Mouse (Mus musculus) forebrain, embryonic 13.5 days (tissue): ENCODE data around the gene Npm1. TPM values are rescaled to one million over a fixed set of nuclear protein-coding genes. Genes with fewer than 3 reads are reported as not detected.
A peak's percentile ranks its signal among the peaks of the same experiment; 100 is the strongest.

ENCODE experiments used
- ATAC-seq: fragments of 200-750 bp; cut with Nextera tagmentation; 2 replicates; pipeline ENCODE4 v1.8.0; 2017
- H3K27ac ChIP-seq: fragments of 300-500 bp; sonication (generic); 2 replicates; pipeline ENCODE4 v1.5.1; 2015; ENCODE audit warnings: inconsistent platforms, mild to moderate bottlenecking, moderate library complexity
- H3K27me3 ChIP-seq: fragments of 300-500 bp; sonication (generic); 2 replicates; pipeline ENCODE4 v1.6.1; 2015; ENCODE audit warnings: mild to moderate bottlenecking, inconsistent platforms
- H3K36me3 ChIP-seq: fragments of 300-500 bp; sonication (generic); 2 replicates; pipeline ENCODE4 v1.6.1; 2015; ENCODE audit warnings: mild to moderate bottlenecking, inconsistent platforms; ENCODE audit not compliant: poor library complexity, severe bottlenecking
- H3K4me1 ChIP-seq: fragments of 300-500 bp; sonication (generic); 2 replicates; pipeline ENCODE4 v1.6.1; 2015; ENCODE audit warnings: inconsistent platforms
- H3K4me2 ChIP-seq: fragments of 300-500 bp; sonication (generic); 2 replicates; pipeline ENCODE4 v1.6.1; 2015; ENCODE audit warnings: inconsistent platforms, mild to moderate bottlenecking, moderate library complexity
- H3K4me3 ChIP-seq: fragments of 300-500 bp; sonication (generic); 2 replicates; pipeline ENCODE4 v1.5.1; 2015; ENCODE audit warnings: mild to moderate bottlenecking, inconsistent platforms
- H3K9ac ChIP-seq: fragments of 300-500 bp; sonication (generic); 2 replicates; pipeline ENCODE4 v1.6.1; 2015; ENCODE audit warnings: mild to moderate bottlenecking, inconsistent platforms
- H3K9me3 ChIP-seq: fragments of 300-500 bp; sonication (generic); replicated peaks from 2 replicates; pipeline ENCODE4 v1.6.1; 2016; ENCODE audit warnings: inconsistent platforms
- WGBS: fragments of 180-500 bp; shearing (Covaris S2); methylation state at CpG from one replicate; pipeline ENCODE4 v1.1.7; 2015; 5-methylcytosine and 5-hydroxymethylcytosine counted together
- polyA plus RNA-seq: library from polyadenylated mRNA; unstranded; fragments of >200 nt; fragmentation: Nextera tagmentation; extraction: Ambion mirVana; gene quantifications from 2 replicates; pipeline ENCODE4 v1.2.1, GENCODE M21; 2015

The Npm1 gene
- polyA plus RNA-seq, 1 experiment from 2014 or later: 786 TPM

DNA sequence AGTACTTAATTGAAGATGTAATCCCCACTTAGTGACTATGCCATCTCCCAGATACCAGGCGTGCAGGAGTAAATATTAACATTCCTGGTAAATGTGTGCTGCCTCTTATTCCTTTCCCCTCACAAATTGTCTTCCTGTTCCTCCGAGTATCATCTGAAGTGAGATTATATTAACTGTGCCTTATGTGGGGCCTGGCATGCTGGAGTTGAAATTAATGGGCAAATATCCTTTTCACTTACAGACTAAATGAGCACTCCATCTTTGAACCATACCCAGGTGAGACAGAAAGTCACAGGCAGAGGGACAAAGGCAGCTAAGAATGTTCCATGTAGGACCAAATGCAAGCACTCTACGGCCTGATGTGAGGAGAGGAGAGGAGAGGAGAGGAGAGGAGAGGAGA lies 12.8 kb upstream of the Npm1 start:
- Histone ChIP-seq H3K27ac (no peak overlapping the region), H3K9me3 (no peaks in the 10 kb centered on the region), H3K4me2 (no peak overlapping the region), H3K4me1 (peaks cover 7% of the 10 kb centered on the region), H3K27me3 (peaks cover 42% of the 10 kb centered on the region), H3K4me3 (no peak overlapping the region), H3K36me3 (no peaks in the 10 kb centered on the region), H3K9ac (no peak overlapping the region)
- WGBS: 67% methylated on average over 3 of the region's 3 CpGs
- no peak for ATAC-seq

GRCm38 (mm10) chr11:33170489-33170888 lies 7.5 kb upstream of the Npm1 start:
- peaks cover 8% of the 10 kb centered on the region; the same call in 1 of the 2 replicates for H3K27me3 ChIP-seq
- H3K9ac ChIP-seq: no peak overlapping the region
- no peak overlapping the region for H3K27ac ChIP-seq
- WGBS: 11% methylated on average over 9 of the region's 9 CpGs
- no peak overlapping the region for H3K4me3 ChIP-seq
- H3K4me1 ChIP-seq: no peaks in the 10 kb centered on the region
- no peak overlapping the region for H3K4me2 ChIP-seq
- no peaks in the 10 kb centered on the region for H3K9me3 ChIP-seq
- H3K36me3 ChIP-seq: no peaks in the 10 kb centered on the region
- no peak for ATAC-seq

- peak overlapping the region; percentile 97 for H3K27ac ChIP-seq
- peak overlapping the region; percentile 94 for H3K4me2 ChIP-seq
- peaks cover 39% of the 10 kb centered on the region for H3K36me3 ChIP-seq
- WGBS: 2% methylated on average over 46 of the region's 53 CpGs
- H3K9me3 ChIP-seq: no peaks in the 10 kb centered on the region
- peak; percentile 68 for ATAC-seq
- peak overlapping the region; percentile 98 for H3K9ac ChIP-seq
- peaks cover 22% of the 10 kb centered on the region for H3K4me1 ChIP-seq
- H3K4me3 ChIP-seq: peak overlapping the region; percentile 98
- no peaks in the 10 kb centered on the region for H3K27me3 ChIP-seq
These were observed 602 bp downstream of the Npm1 start for GRCm38 (mm10) chr11:33162211-33162997.

GRCm38 (mm10) chr11:33159741-33160140 lies 3.3 kb downstream of the Npm1 start:
- Histone ChIP-seq H3K27me3 (no peaks in the 10 kb centered on the region), H3K4me3 (no peak overlapping the region), H3K9me3 (no peaks in the 10 kb centered on the region), H3K27ac (no peak overlapping the region), H3K4me2 (no peak overlapping the region), H3K36me3 (peaks cover 61% of the 10 kb centered on the region), H3K4me1 (peaks cover 22% of the 10 kb centered on the region), H3K9ac (no peak overlapping the region)
- 93% methylated on average over 3 of the region's 3 CpGs for WGBS
- ATAC-seq: no peak

- Histone ChIP-seq H3K36me3 (peaks cover 75% of the 10 kb centered on the region), H3K9ac (no peak overlapping the region), H3K4me1 (peaks cover 17% of the 10 kb centered on the region), H3K4me2 (no peak overlapping the region), H3K9me3 (no peaks in the 10 kb centered on the region), H3K27ac (no peak overlapping the region), H3K4me3 (no peak overlapping the region), H3K27me3 (no peaks in the 10 kb centered on the region)
- ATAC-seq: no peak
- WGBS: 80% methylated on average over 2 of the region's 2 CpGs
These were observed 5.4 kb downstream of the Npm1 start for GRCm38 (mm10) chr11:33157453-33158196.

GRCm38 (mm10) chr11:33156436-33157015 lies 6.5 kb downstream of the Npm1 start:
- no peak overlapping the region for H3K4me2 ChIP-seq
- H3K9me3 ChIP-seq: no peaks in the 10 kb centered on the region
- H3K27ac ChIP-seq: no peak overlapping the region
- ATAC-seq: no peak
- H3K36me3 ChIP-seq: peaks cover 85% of the 10 kb centered on the region
- no peak overlapping the region for H3K9ac ChIP-seq
- no peak overlapping the region for H3K4me3 ChIP-seq
- WGBS: 88% methylated on average over 4 of the region's 4 CpGs
- peaks cover 12% of the 10 kb centered on the region for H3K4me1 ChIP-seq
- H3K27me3 ChIP-seq: no peaks in the 10 kb centered on the region

DNA sequence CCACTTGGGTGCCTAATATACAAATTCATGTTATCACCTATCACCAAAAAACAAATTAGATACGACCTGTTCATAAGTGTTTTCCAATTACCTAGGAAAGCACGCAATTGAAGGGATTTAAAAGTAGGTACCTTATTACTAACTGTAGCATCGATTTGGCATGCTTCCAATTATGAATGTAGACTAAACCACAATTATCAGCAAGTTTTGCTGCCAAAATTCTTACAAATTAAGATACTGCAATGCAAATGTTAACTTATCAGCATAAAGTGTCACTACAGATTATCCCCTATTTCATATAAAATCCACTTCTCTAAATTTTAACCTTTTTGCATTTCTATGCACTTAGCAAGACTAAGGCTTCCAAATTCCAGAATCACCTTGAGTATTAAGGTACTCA lies 8.5 kb downstream of the Npm1 start:
- H3K9ac ChIP-seq: no peak overlapping the region
- no peaks in the 10 kb centered on the region for H3K4me1 ChIP-seq
- ATAC-seq: no peak
- H3K9me3 ChIP-seq: no peaks in the 10 kb centered on the region
- no peak overlapping the region for H3K4me3 ChIP-seq
- no peaks in the 10 kb centered on the region for H3K27me3 ChIP-seq
- H3K4me2 ChIP-seq: no peak overlapping the region
- H3K27ac ChIP-seq: no peak overlapping the region
- H3K36me3 ChIP-seq: peaks cover 86% of the 10 kb centered on the region
- WGBS: 87% methylated on average over 3 of the region's 3 CpGs

DNA sequence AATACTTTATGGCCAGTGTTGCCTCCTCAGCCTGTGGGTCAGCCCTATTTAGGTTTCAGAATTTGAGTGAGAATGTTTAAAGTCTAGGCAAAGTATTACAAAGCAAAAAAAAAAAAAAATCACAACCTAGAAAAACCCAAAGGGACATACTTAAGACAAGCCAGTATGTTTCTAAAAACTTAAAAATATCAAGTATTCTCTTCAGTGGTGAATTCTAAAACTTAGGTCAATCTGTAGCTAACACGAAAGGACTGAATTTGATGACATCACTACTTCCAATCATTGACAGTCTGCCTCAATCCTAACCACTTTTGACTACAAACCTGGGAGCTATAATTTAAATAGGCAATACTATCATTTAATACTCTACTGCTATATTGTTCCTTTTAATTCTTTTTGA lies 10.0 kb downstream of the Npm1 start:
- Histone ChIP-seq H3K4me3 (no peak overlapping the region), H3K36me3 (peaks cover 74% of the 10 kb centered on the region), H3K4me2 (no peak overlapping the region), H3K4me1 (peaks cover 3% of the 10 kb centered on the region), H3K27me3 (no peaks in the 10 kb centered on the region), H3K9ac (no peak overlapping the region), H3K27ac (no peak overlapping the region), H3K9me3 (no peaks in the 10 kb centered on the region)
- no peak for ATAC-seq
- WGBS: 88% methylated on average over 1 of the region's 1 CpGs

DNA sequence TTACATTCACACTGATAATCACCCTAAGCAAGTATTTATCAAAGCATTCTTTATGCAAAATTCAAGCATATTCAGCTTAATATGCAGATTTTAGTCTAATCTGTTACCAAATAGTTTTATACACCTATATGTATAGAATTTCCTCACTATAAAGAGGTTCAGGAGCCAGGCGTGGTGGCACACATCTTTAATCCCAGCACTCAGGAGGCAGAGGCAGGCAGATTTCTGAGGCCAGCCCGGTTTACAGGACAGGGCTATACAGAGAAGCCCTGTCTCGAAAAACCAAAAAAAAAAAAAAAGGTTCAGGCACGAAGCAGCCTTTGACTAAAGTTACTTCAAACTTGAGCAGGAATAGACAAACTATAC lies 11.2 kb downstream of the Npm1 start:
- 0 out of 2 replicates have a peak, but pooled peaks cover under 1% of the 10 kb centered on the region for H3K27me3 ChIP-seq
- no peak for ATAC-seq
- no peaks in the 10 kb centered on the region for H3K9me3 ChIP-seq
- H3K4me2 ChIP-seq: no peak overlapping the region
- peaks cover 13% of the 10 kb centered on the region for H3K4me1 ChIP-seq
- no peak overlapping the region for H3K9ac ChIP-seq
- WGBS: 76% methylated on average over 4 of the region's 4 CpGs
- H3K27ac ChIP-seq: no peak overlapping the region
- peaks cover 64% of the 10 kb centered on the region for H3K36me3 ChIP-seq
- no peak overlapping the region for H3K4me3 ChIP-seq

GRCm38 (mm10) chr11:33151128-33151779 lies 11.8 kb downstream of the Npm1 start:
- H3K27me3 ChIP-seq: 0 out of 2 replicates have a peak, but pooled peaks cover 2% of the 10 kb centered on the region
- H3K27ac ChIP-seq: no peak overlapping the region
- no peak overlapping the region for H3K4me3 ChIP-seq
- peaks cover 59% of the 10 kb centered on the region for H3K36me3 ChIP-seq
- no peak overlapping the region for H3K4me2 ChIP-seq
- WGBS: 82% methylated on average over 3 of the region's 3 CpGs
- H3K9ac ChIP-seq: no peak overlapping the region
- H3K9me3 ChIP-seq: no peaks in the 10 kb centered on the region
- ATAC-seq: no peak
- H3K4me1 ChIP-seq: peaks cover 17% of the 10 kb centered on the region

GRCm38 (mm10) chr11:33150364-33150763 lies 12.6 kb downstream of the Npm1 start:
- Histone ChIP-seq H3K4me3 (no peak overlapping the region), H3K36me3 (peaks cover 52% of the 10 kb centered on the region), H3K27me3 (peaks cover 8% of the 10 kb centered on the region), H3K27ac (no peak overlapping the region), H3K4me1 (peaks cover 23% of the 10 kb centered on the region), H3K9me3 (no peaks in the 10 kb centered on the region), H3K9ac (no peak overlapping the region), H3K4me2 (no peak overlapping the region)
- ATAC-seq: no peak

DNA sequence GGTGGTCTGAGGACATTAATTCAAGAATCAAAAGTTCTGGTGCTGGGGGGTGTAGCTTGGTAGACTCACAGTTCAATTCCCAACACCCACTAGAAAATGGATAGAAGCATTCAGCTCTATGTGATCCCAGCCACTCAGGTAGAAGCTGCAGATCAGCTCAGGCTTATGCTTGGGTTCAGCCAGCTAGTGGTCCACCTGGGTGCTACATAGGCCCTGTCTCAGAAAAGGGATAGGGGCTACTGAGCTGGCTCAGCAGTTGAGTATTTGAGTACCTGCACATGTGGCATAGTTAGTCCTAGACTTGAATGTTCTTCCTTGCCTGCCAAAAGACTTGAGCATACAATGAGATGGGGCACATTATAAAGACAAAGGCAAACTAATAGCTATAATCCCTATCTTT lies 13.6 kb downstream of the Npm1 start:
- Histone ChIP-seq H3K27me3 (peaks cover 16% of the 10 kb centered on the region), H3K9me3 (no peaks in the 10 kb centered on the region), H3K4me1 (peaks cover 31% of the 10 kb centered on the region), H3K4me3 (no peak overlapping the region), H3K9ac (no peak overlapping the region), H3K36me3 (peaks cover 43% of the 10 kb centered on the region), H3K27ac (no peak overlapping the region), H3K4me2 (no peak overlapping the region)
- no peak for ATAC-seq
